Mouse (Mus musculus): ENCODE measurements around the gene Pitx2.

Pitx2 gene

GRCm38 (mm10) chr3:129256766-129257165 is 57.1 kb downstream of the Pitx2 start:
- no peak for DNase-seq (ENCODE audit: low spot score in 2 of 2)

DNA sequence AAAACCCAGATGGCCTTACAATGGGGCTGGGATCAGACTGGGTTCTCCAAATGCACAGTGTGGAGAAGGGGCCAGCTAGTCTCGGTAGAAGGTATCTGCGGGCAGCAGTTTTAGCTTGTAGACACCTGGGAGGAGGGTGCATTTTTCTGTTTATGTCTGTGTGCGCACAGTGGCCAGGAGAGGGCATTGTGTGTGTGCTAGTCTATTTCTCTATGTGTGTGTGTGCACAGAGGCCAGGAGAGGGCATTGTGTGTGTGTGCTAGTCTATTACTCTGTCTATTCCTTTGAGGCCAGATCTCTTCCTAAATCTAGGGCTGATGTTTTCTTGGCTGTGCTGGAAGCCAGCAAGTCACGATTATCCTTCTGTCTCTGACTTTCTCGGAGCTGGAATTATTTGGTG is 58.8 kb downstream of the Pitx2 start:
- DNase-seq (ENCODE audit: low spot score in 2 of 2): no peak

Data from natural killer cell, adult 2 months (primary cell).